Mouse (Mus musculus) liver, embryonic 14.5 days (tissue): ENCODE data around the gene Wdr27. TPM values are rescaled to one million over a fixed set of nuclear protein-coding genes. Genes with fewer than 3 reads are reported as not detected.

Source experiments
- ATAC-seq: fragments of 200-750 bp; cut with Nextera tagmentation; 2 replicates; pipeline ENCODE4 v1.8.0; 2017; ENCODE audit warnings: moderate number of reproducible peaks, mild to moderate bottlenecking, moderate library complexity; ENCODE audit not compliant: insufficient read depth
- DNase-seq, 3 experiments: peaks; one replicate each; pipeline ENCODE4 v3.0.0-alpha.2; 2012 to 2013; ENCODE audit warnings: low read depth in 3 of 3, low spot score in 3 of 3
- H3K27ac ChIP-seq: fragments of 300-500 bp; sonication (generic); 2 replicates; pipeline ENCODE4 v1.5.1; 2014; ENCODE audit warnings: moderate library complexity, mild to moderate bottlenecking, control low read depth, inconsistent platforms
- H3K27me3 ChIP-seq: fragments of 300-500 bp; sonication (generic); 2 replicates; pipeline ENCODE4 v1.6.1; 2014; ENCODE audit warnings: mild to moderate bottlenecking, low read length, moderate library complexity; ENCODE audit not compliant: control insufficient read depth, insufficient read depth
- H3K36me3 ChIP-seq: fragments of 300-500 bp; sonication (generic); replicated peaks from 2 replicates; pipeline ENCODE4 v1.6.1; 2014; ENCODE audit warnings: low read depth; ENCODE audit not compliant: control insufficient read depth, insufficient read depth
- H3K4me1 ChIP-seq, 2 experiments: fragments of 200-500 bp in 1 of 2; fragments of 300-500 bp in 1 of 2; sonication (generic) in 1 of 2; replicated peaks; 2 replicates each; pipeline ENCODE4 v1.6.1; 2012 to 2014; ENCODE audit warnings: antibody characterized with exemption in 1 of 2, inconsistent platforms in 1 of 2, low read length in 1 of 2; ENCODE audit not compliant: control insufficient read depth in 2 of 2, insufficient read depth in 2 of 2
- H3K4me2 ChIP-seq: fragments of 300-500 bp; sonication (generic); 2 replicates; pipeline ENCODE4 v1.6.1; 2014; ENCODE audit warnings: low read depth, mild to moderate bottlenecking, control low read depth, moderate library complexity
- H3K4me3 ChIP-seq, 2 experiments: fragments of 200-500 bp in 1 of 2; fragments of 300-500 bp in 1 of 2; sonication (generic) in 1 of 2; 2 replicates each; pipeline ENCODE4 v1.5.1; 2012 to 2014; ENCODE audit warnings: low read depth in 2 of 2, low read length in 2 of 2, mild to moderate bottlenecking in 2 of 2, control low read depth in 1 of 2, inconsistent platforms in 1 of 2, moderate library complexity in 1 of 2; ENCODE audit not compliant: insufficient read depth in 1 of 2
- H3K9ac ChIP-seq: fragments of 300-500 bp; sonication (generic); replicated peaks from 2 replicates; pipeline ENCODE4 v1.6.1; 2014; ENCODE audit warnings: mild to moderate bottlenecking, control low read depth, moderate library complexity
- H3K9me3 ChIP-seq: fragments of 300-500 bp; sonication (generic); 2 replicates; pipeline ENCODE4 v1.6.1; 2016; ENCODE audit warnings: low read length, mixed read lengths; ENCODE audit not compliant: control insufficient read depth
- CTCF ChIP-seq: IDR thresholded peaks from 2 replicates; pipeline ENCODE4 v1.5.1; 2016; ENCODE audit warnings: antibody characterized with exemption, low read depth, control low read depth
- EP300 ChIP-seq: IDR thresholded peaks from 2 replicates; pipeline ENCODE4 v1.6.1; 2016; ENCODE audit warnings: antibody characterized with exemption, low read depth
- WGBS: fragments of 180-500 bp; shearing (Covaris S2); extraction: QIAGEN DNeasy Blood & Tissue Kit; methylation state at CpG from one replicate; pipeline ENCODE4 v1.1.7; 2014; ENCODE audit not compliant: insufficient replicate concordance; 5-methylcytosine and 5-hydroxymethylcytosine counted together
- polyA plus RNA-seq, 2 experiments: library from polyadenylated mRNA; depleted of rRNA in 1 of 2; stranded (reverse) in 1 of 2; unstranded in 1 of 2; fragments of >200 nt; fragmentation: Nextera tagmentation in 1 of 2; extraction: Ambion mirVana in 1 of 2; gene quantifications; 2 replicates each; pipeline versions ENCODE4 v1.2.1 to v1.2.3; 2012 to 2014

Gene Wdr27
- polyA plus RNA-seq, 2 experiments = 0.51 to 0.79 TPM

GRCm38 (mm10) chr17:14826715-14827295 is 116.2 kb downstream of the Wdr27 start:
- ATAC-seq = no peak
- no peaks in the 10 kb centered on the region for H3K27me3 ChIP-seq
- no peak for DNase-seq
- H3K4me1 ChIP-seq = no peaks in the 10 kb centered on the region
- no peak overlapping the region for H3K27ac ChIP-seq
- no peaks in the 10 kb centered on the region for H3K9me3 ChIP-seq
- H3K4me2 ChIP-seq = no peak overlapping the region
- no peak overlapping the region for H3K4me3 ChIP-seq
- no peak overlapping the region for H3K9ac ChIP-seq
- TF ChIP-seq CTCF (no peak), EP300 (no peak)
- 47% methylated on average over 6 of the region's 6 CpGs for WGBS
- H3K36me3 ChIP-seq = no peaks in the 10 kb centered on the region

- ATAC-seq (no peak), DNase-seq (no peak)
- Histone ChIP-seq H3K4me3 (no peak overlapping the region), H3K27me3 (no peaks in the 10 kb centered on the region), H3K27ac (no peak overlapping the region), H3K9ac (no peak overlapping the region), H3K4me1 (no peaks in the 10 kb centered on the region), H3K9me3 (no peaks in the 10 kb centered on the region), H3K36me3 (no peaks in the 10 kb centered on the region), H3K4me2 (no peak overlapping the region)
- 50% methylated on average over 5 of the region's 5 CpGs for WGBS
- TF ChIP-seq CTCF (no peak), EP300 (no peak)
Measured at GRCm38 (mm10) chr17:14824938-14825337, 118.0 kb downstream of the Wdr27 start.

- Histone ChIP-seq H3K9ac (no peak overlapping the region), H3K9me3 (no peaks in the 10 kb centered on the region), H3K4me2 (no peak overlapping the region), H3K36me3 (no peaks in the 10 kb centered on the region), H3K4me1 (no peaks in the 10 kb centered on the region), H3K27me3 (no peaks in the 10 kb centered on the region), H3K27ac (no peak overlapping the region), H3K4me3 (no peak overlapping the region)
- ATAC-seq (no peak), DNase-seq (no peak)
- TF ChIP-seq EP300 (no peak), CTCF (no peak)
- 60% methylated on average over 2 of the region's 2 CpGs for WGBS
Measured at GRCm38 (mm10) chr17:14817975-14818374, 125.0 kb downstream of the Wdr27 start.

- Histone ChIP-seq H3K27me3 (no peaks in the 10 kb centered on the region), H3K36me3 (no peaks in the 10 kb centered on the region), H3K9ac (no peak overlapping the region), H3K4me1 (no peaks in the 10 kb centered on the region), H3K9me3 (no peaks in the 10 kb centered on the region), H3K4me3 (no peak overlapping the region), H3K27ac (no peak overlapping the region), H3K4me2 (no peak overlapping the region)
- TF ChIP-seq EP300 = no peak
- no peak for TF ChIP-seq CTCF
- ATAC-seq (no peak), DNase-seq (no peak)
- 56% methylated on average over 3 of the region's 3 CpGs for WGBS
Measured at GRCm38 (mm10) chr17:14816107-14816506, 126.9 kb downstream of the Wdr27 start.

GRCm38 (mm10) chr17:14815304-14815703 is 127.7 kb downstream of the Wdr27 start:
- DNase-seq = no peak
- no peak overlapping the region for H3K4me3 ChIP-seq
- no peak overlapping the region for H3K9ac ChIP-seq
- no peaks in the 10 kb centered on the region for H3K9me3 ChIP-seq
- TF ChIP-seq CTCF = no peak
- TF ChIP-seq EP300 = no peak
- H3K27me3 ChIP-seq = no peaks in the 10 kb centered on the region
- ATAC-seq = no peak
- H3K36me3 ChIP-seq = no peaks in the 10 kb centered on the region
- 20% methylated on average over 5 of the region's 5 CpGs for WGBS
- no peaks in the 10 kb centered on the region for H3K4me1 ChIP-seq
- no peak overlapping the region for H3K27ac ChIP-seq
- no peak overlapping the region for H3K4me2 ChIP-seq
